Mouse (Mus musculus): ENCODE data around the gene Tmem216.
A peak's percentile ranks its signal among the peaks of the same experiment; 100 is the strongest.

Gene Tmem216

GRCm38 (mm10) chr19:10565217-10565616 is 9.2 kb upstream of the Tmem216 start:
- no peak for DNase-seq (ENCODE audit: low read depth, low spot score)

GRCm38 (mm10) chr19:10564278-10564677 is 8.2 kb upstream of the Tmem216 start:
- no peak for DNase-seq (ENCODE audit: low read depth, low spot score)

GRCm38 (mm10) chr19:10562351-10562750 is 6.3 kb upstream of the Tmem216 start:
- no peak for DNase-seq (ENCODE audit: low read depth, low spot score)

GRCm38 (mm10) chr19:10561558-10562314 is 5.7 kb upstream of the Tmem216 start:
- no peak for DNase-seq (ENCODE audit: low read depth, low spot score)

- DNase-seq (ENCODE audit: low read depth, low spot score): no peak
Observed at GRCm38 (mm10) chr19:10560108-10560507, 4.1 kb upstream of the Tmem216 start.

GRCm38 (mm10) chr19:10557837-10558375 is 1.9 kb upstream of the Tmem216 start:
- peak; percentile 27 for DNase-seq (ENCODE audit: low read depth, low spot score)

- no peak for DNase-seq (ENCODE audit: low read depth, low spot score)
Observed at GRCm38 (mm10) chr19:10557430-10557829, 1.4 kb upstream of the Tmem216 start.

- DNase-seq (ENCODE audit: low read depth, low spot score): no peak
Observed at GRCm38 (mm10) chr19:10557001-10557400, 963 bp upstream of the Tmem216 start.

- DNase-seq (ENCODE audit: low read depth, low spot score): no peak
Observed at GRCm38 (mm10) chr19:10539454-10539853, 16.6 kb downstream of the Tmem216 start.

- DNase-seq (ENCODE audit: low read depth, low spot score): peak; percentile 41
Observed at GRCm38 (mm10) chr19:10530082-10530481, 26.0 kb downstream of the Tmem216 start.

GRCm38 (mm10) chr19:10525910-10526309 is 30.1 kb downstream of the Tmem216 start, which contains the start of gene Sdhaf2:
Sdhaf2 (minus strand) TSS chr19:10526142.
- DNase-seq (ENCODE audit: low read depth, low spot score): peak; percentile 78

- DNase-seq (ENCODE audit: low read depth, low spot score): peak; percentile 95
Observed at GRCm38 (mm10) chr19:10525106-10525901, 30.7 kb downstream of the Tmem216 start, which contains the start of gene Cpsf7. Cpsf7 (plus strand) TSS chr19:10525266.

GRCm38 (mm10) chr19:10524784-10525105 is 31.3 kb downstream of the Tmem216 start:
- no peak for DNase-seq (ENCODE audit: low read depth, low spot score)

- DNase-seq (ENCODE audit: low read depth, low spot score): no peak
Observed at GRCm38 (mm10) chr19:10523483-10524080, 32.5 kb downstream of the Tmem216 start.

GRCm38 (mm10) chr19:10521926-10522325 is 34.1 kb downstream of the Tmem216 start:
- DNase-seq (ENCODE audit: low read depth, low spot score): no peak

GRCm38 (mm10) chr19:10520355-10520754 is 35.7 kb downstream of the Tmem216 start:
- peak; percentile 56 for DNase-seq (ENCODE audit: low read depth, low spot score)

- no peak for DNase-seq (ENCODE audit: low read depth, low spot score)
Observed at GRCm38 (mm10) chr19:10510759-10511330, 45.2 kb downstream of the Tmem216 start.

GRCm38 (mm10) chr19:10502571-10502970 is 53.5 kb downstream of the Tmem216 start:
- DNase-seq (ENCODE audit: low read depth, low spot score): peak; percentile 72

GRCm38 (mm10) chr19:10500581-10500980 is 55.5 kb downstream of the Tmem216 start:
- no peak for DNase-seq (ENCODE audit: low read depth, low spot score)

- no peak for DNase-seq (ENCODE audit: low read depth, low spot score)
Observed at GRCm38 (mm10) chr19:10497512-10498160, 58.4 kb downstream of the Tmem216 start.

GRCm38 (mm10) chr19:10496976-10497375 is 59.1 kb downstream of the Tmem216 start:
- no peak for DNase-seq (ENCODE audit: low read depth, low spot score)
